Mouse (Mus musculus) leukemia stem cell, adult 10-12 weeks (primary cell): ENCODE measurements around the gene Prss22. TPM values are rescaled to one million over a fixed set of nuclear protein-coding genes. Genes with fewer than 3 reads are reported as not detected.

ENCODE experiments used
- polyA plus RNA-seq: library from polyadenylated mRNA; stranded (reverse); fragments of >175 nt; gene quantifications from 2 replicates; pipeline ENCODE4 v1.2.3, GENCODE M21; 2012; ENCODE audit warnings: low replicate concordance

The Prss22 gene
- not detected in 2 replicates for polyA plus RNA-seq

DNA sequence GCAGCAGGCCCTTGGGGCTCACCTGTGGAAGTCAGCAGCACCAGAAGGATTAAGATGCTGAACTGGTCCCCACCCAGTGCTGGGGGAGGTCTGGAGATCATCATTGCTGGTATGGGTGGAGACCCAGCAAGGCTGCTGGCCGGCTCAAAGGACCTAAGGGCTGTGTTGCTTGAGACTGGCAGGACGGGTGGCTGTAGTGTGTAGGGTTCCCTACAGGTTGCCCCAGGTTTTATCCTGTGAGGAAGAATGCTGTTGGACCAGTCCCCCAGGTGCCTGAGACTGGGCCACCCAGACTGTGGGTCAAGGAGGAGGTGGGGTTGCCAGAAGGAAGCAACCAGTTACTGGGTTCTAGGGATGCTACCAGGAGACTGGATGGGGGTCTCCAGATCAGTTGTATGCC lies at the start of gene Prss22:
Prss22 (minus strand) TSS at position 200 of the 400 bp plus-strand sequence.

GRCm38 (mm10) chr17:24037844-24038243 lies 39.9 kb upstream of the Prss22 start, which contains the start of gene Prss27:
Gene Prss27, plus strand, starts transcription at chr17:24038144.

GRCm38 (mm10) chr17:23980297-23980909 lies 17.5 kb downstream of the Prss22 start, which contains the start of gene Prss30:
Gene Prss30, minus strand, starts transcription at chr17:23980566.

GRCm38 (mm10) chr17:23955174-23955573 lies 42.7 kb downstream of the Prss22 start, which contains the start of gene Sbpl:
Gene Sbpl, minus strand, starts transcription at chr17:23955274.

Other genes with a start within 250 kb of the Prss22 start
- 22.5 and 23.8 TPM in 2 replicates for gene Flywch1, start 226.5 kb downstream of the Prss22 start, polyA plus RNA-seq
- gene Flywch2, start 212.0 kb downstream of the Prss22 start, polyA plus RNA-seq, result 1.0 and 4.2 TPM in 2 replicates
- gene Srrm2, start 207.6 kb downstream of the Prss22 start, polyA plus RNA-seq, result 176 and 518 TPM in 2 replicates
- 44.9 and 471 TPM in 2 replicates for gene Elob, start 169.0 kb downstream of the Prss22 start, polyA plus RNA-seq
- 0.80 TPM in 1 of 2 replicates, not detected in the other for gene Prss33, start 162.0 kb downstream of the Prss22 start, polyA plus RNA-seq
- gene Prss32, start 154.2 kb downstream of the Prss22 start, polyA plus RNA-seq, result not detected in 2 replicates
- gene Prss41, start 153.9 kb downstream of the Prss22 start, polyA plus RNA-seq, result 1.9 and 2.1 TPM in 2 replicates
- 0.11 TPM in 1 of 2 replicates, not detected in the other for gene Prss21, start 130.0 kb downstream of the Prss22 start, polyA plus RNA-seq
- not detected in 2 replicates for gene Dcpp1, start 117.2 kb downstream of the Prss22 start, polyA plus RNA-seq
- not detected in 2 replicates for gene Dcpp2, start 117.2 kb downstream of the Prss22 start, polyA plus RNA-seq
- not detected in 2 replicates for gene Dcpp3, start 80.6 kb downstream of the Prss22 start, polyA plus RNA-seq
- not detected in 2 replicates for gene Sbp, start 56.4 kb downstream of the Prss22 start, polyA plus RNA-seq
- not detected in 2 replicates for gene Sbpl, start 42.8 kb downstream of the Prss22 start, polyA plus RNA-seq
- gene Prss30, start 17.5 kb downstream of the Prss22 start, polyA plus RNA-seq, result 0.43 TPM in 1 of 2 replicates, not detected in the other
- not detected in 2 replicates for gene Prss27, start 40.0 kb upstream of the Prss22 start, polyA plus RNA-seq
- gene Kctd5, start 75.4 kb upstream of the Prss22 start, polyA plus RNA-seq, result 33.7 and 45.0 TPM in 2 replicates
- gene Pdpk1, start 152.8 kb upstream of the Prss22 start, polyA plus RNA-seq, result 36.7 and 219 TPM in 2 replicates
- 41.0 and 42.5 TPM in 2 replicates for gene Amdhd2, start 165.7 kb upstream of the Prss22 start, polyA plus RNA-seq
- 55.4 and 483 TPM in 2 replicates for gene Atp6v0c, start 171.6 kb upstream of the Prss22 start, polyA plus RNA-seq
- gene Tbc1d24, start 207.5 kb upstream of the Prss22 start, polyA plus RNA-seq, result 4.3 and 11.2 TPM in 2 replicates
- 0.67 and 1.5 TPM in 2 replicates for gene Ntn3, start 211.4 kb upstream of the Prss22 start, polyA plus RNA-seq
- gene Tedc2, start 222.8 kb upstream of the Prss22 start, polyA plus RNA-seq, result 20.8 and 26.4 TPM in 2 replicates